ENCODE assay signal across 15 mouse cellular contexts in the genomic region with DNA sequence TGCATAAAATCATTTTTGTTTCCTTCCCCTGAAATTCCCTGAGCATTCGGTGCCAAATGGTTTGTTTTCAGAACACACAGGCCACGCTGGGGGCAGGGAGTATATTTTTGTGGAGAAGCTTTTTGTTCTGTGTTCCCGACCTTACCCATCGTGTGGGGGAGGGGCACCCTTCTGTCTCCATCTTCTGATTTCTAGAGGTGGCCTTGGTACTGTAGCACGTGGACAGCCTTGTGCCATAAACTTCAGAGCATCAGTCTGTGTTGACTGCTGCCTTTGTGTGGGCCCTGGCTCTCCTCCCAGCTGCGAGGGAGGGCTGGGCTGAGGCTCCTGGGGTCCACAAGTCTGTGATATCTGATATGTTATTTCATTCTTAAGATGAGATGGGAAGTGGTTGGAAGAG. TPM values are rescaled to one million over a fixed set of nuclear protein-coding genes. Genes with fewer than 3 reads are reported as not detected.
A peak's percentile ranks its signal among the peaks of the same experiment; 100 is the strongest.
DNase-seq lines count a peak whose midpoint lies in the region; ATAC-seq and TF ChIP-seq lines count a peak whose summit lies in the region.
"Had no signal": no experiment of that assay in that cellular context is flagged by ENCODE, and none has a peak within 500 bp of the region (broad histone marks: within the 10 kb centered on the region; RNA-seq: fewer than 3 reads in every experiment).

No protein-coding gene starts in this region.

- H3K4me3 ChIP-seq in embryonic facial prominence, embryonic 13.5 days, result no peak overlapping the region
- H3K4me3 ChIP-seq in embryonic facial prominence, embryonic 10.5 days, result no peak overlapping the region
- peak overlapping the region; percentile 19; the same call in 1 of the 2 replicates for H3K4me3 ChIP-seq in left cerebral cortex, adult 2 months
- H3K4me3 ChIP-seq: erythroblast, embryonic 14.5 days; heart, embryonic 12.5 days; liver, embryonic 12.5 days had no signal

- peaks cover 29% of the 10 kb centered on the region for H3K4me1 ChIP-seq in embryonic facial prominence, embryonic 13.5 days
- peaks cover 36% of the 10 kb centered on the region for H3K4me1 ChIP-seq in embryonic facial prominence, embryonic 10.5 days
- H3K4me1 ChIP-seq: liver, embryonic 12.5 days had no signal

- peaks cover 33% of the 10 kb centered on the region for H3K27me3 ChIP-seq in embryonic facial prominence, embryonic 13.5 days
- peaks cover 43% of the 10 kb centered on the region for H3K27me3 ChIP-seq in embryonic facial prominence, embryonic 10.5 days (replicated peaks; ENCODE audit: low read depth, poor library complexity, severe bottlenecking)

- no peak for ATAC-seq in embryonic facial prominence, embryonic 13.5 days (ENCODE audit: insufficient number of reproducible peaks, insufficient read depth, low FRiP score, low TSS enrichment, low read depth)
- no peak for ATAC-seq in activated CD4-positive, CD25-positive, alpha-beta regulatory T cell, adult 4 months
- ATAC-seq: liver, embryonic 12.5 days had no signal

- DNase-seq in embryonic facial prominence, embryonic 10.5 days (ENCODE audit: low spot score), result no peak
- peak in 1 of 2 experiments; percentile 34 for DNase-seq in left cerebral cortex, adult 2 months (ENCODE audit: extremely low spot score in 1 of 2, low spot score in 2 of 2)
- no peak for DNase-seq in left cerebral cortex, postnatal 14 days (ENCODE audit: low spot score in 2 of 2)
- peak; percentile 45 for DNase-seq in adrenal gland, postnatal 25 days
- DNase-seq in layer of hippocampus, adult 9-11 months, result peak; percentile 78
- no peak for DNase-seq in MN1 (ENCODE audit: low spot score)
- DNase-seq: B cell, adult 2 months; gastrocnemius, postnatal 25 days; heart, postnatal 4 days had no signal

- no peak overlapping the region for H3K9ac ChIP-seq in embryonic facial prominence, embryonic 13.5 days
- H3K9ac ChIP-seq: heart, embryonic 12.5 days; liver, embryonic 12.5 days had no signal

- no peak for TF ChIP-seq CTCF in left cerebral cortex, adult 2 months (IDR thresholded peaks at IDR 0.05)

- H3K4me2 ChIP-seq in embryonic facial prominence, embryonic 13.5 days, result peak overlapping the region; percentile 84; the same call in 1 of the 2 replicates
- H3K4me2 ChIP-seq: heart, embryonic 12.5 days; liver, embryonic 12.5 days had no signal

- intact Hi-C loops in left cerebral cortex, adult 2 months (cut with DNase I), result no loop called here
- intact Hi-C loops in left cerebral cortex, postnatal 14 days (cut with DNase I), result no loop called here

- no peak overlapping the region for H3K27ac ChIP-seq in embryonic facial prominence, embryonic 13.5 days
- no peak overlapping the region for H3K27ac ChIP-seq in embryonic facial prominence, embryonic 10.5 days (replicated peaks)
- H3K27ac ChIP-seq in left cerebral cortex, adult 2 months, result peak overlapping the region; percentile 53; the same call in 1 of the 2 replicates
- H3K27ac ChIP-seq: liver, embryonic 12.5 days had no signal

- no peaks in the 10 kb centered on the region for H3K9me3 ChIP-seq in embryonic facial prominence, embryonic 13.5 days
- no peaks in the 10 kb centered on the region for H3K9me3 ChIP-seq in embryonic facial prominence, embryonic 10.5 days
- H3K9me3 ChIP-seq: heart, embryonic 12.5 days; liver, embryonic 12.5 days had no signal

- H3K36me3 ChIP-seq in embryonic facial prominence, embryonic 13.5 days, result no peaks in the 10 kb centered on the region
- no peaks in the 10 kb centered on the region for H3K36me3 ChIP-seq in embryonic facial prominence, embryonic 10.5 days (replicated peaks)
- H3K36me3 ChIP-seq: heart, embryonic 12.5 days; liver, embryonic 12.5 days had no signal

- 58% methylated on average over 6 of the region's 6 CpGs for WGBS in embryonic facial prominence, embryonic 13.5 days
- 63% methylated on average over 6 of the region's 6 CpGs for WGBS in embryonic facial prominence, embryonic 10.5 days

RNA-seq across cellular contexts. Expression of gene Cldn11, which starts 2.4 kb away (rescaled TPM):
- polyA plus RNA-seq in embryonic facial prominence, embryonic 13.5 days (2015; fragmentation: Nextera tagmentation; extraction: Ambion mirVana), result 18.1 and 23.7 TPM in 2 replicates
- 11.2 and 19.4 TPM in 2 replicates for polyA plus RNA-seq in embryonic facial prominence, embryonic 10.5 days (2016; fragmentation: Nextera tagmentation; extraction: Ambion mirVana)
- 10 to 100 TPM; 73.8 to 75.7 TPM for total RNA-seq in left cerebral cortex, adult 2 months (2021)
- total RNA-seq in left cerebral cortex, postnatal 14 days (2021), result 100 to 1,000 TPM in 1 of 2 experiments, 10 to 100 TPM in 1; 80.3 to 138 TPM
- 6.6 and 9.4 TPM in 2 replicates for total RNA-seq in adrenal gland, postnatal 25 days (2021)
- not detected for polyA plus RNA-seq in activated CD4-positive, CD25-positive, alpha-beta regulatory T cell, adult 4 months (2017; shearing (Covaris generic))
- total RNA-seq: megakaryocyte, adult 5-6 weeks had no signal
- polyA plus RNA-seq: erythroblast, embryonic 14.5 days had no signal

RNA-seq across cellular contexts. Expression of gene Skil, which starts 57.2 kb away (rescaled TPM):
- 18.4 and 23.6 TPM in 2 replicates for polyA plus RNA-seq in embryonic facial prominence, embryonic 13.5 days (2015; fragmentation: Nextera tagmentation; extraction: Ambion mirVana)
- polyA plus RNA-seq in embryonic facial prominence, embryonic 10.5 days (2016; fragmentation: Nextera tagmentation; extraction: Ambion mirVana), result 32.5 and 33.6 TPM in 2 replicates
- total RNA-seq in left cerebral cortex, adult 2 months (2021), result 10 to 100 TPM; 65.8 to 68.1 TPM
- 10 to 100 TPM; 63.1 to 64.6 TPM for total RNA-seq in left cerebral cortex, postnatal 14 days (2021)
- 32.9 and 39.3 TPM in 2 replicates for total RNA-seq in adrenal gland, postnatal 25 days (2021)
- 10 to 100 TPM; 54.4 to 60.6 TPM for polyA plus RNA-seq in activated CD4-positive, CD25-positive, alpha-beta regulatory T cell, adult 4 months (2017; shearing (Covaris generic))

Comparison
In these comparisons a context has a peak if more than half of its experiments do, and no peak if none do; other contexts are left out.
1. DNase-seq: peak in adrenal gland, postnatal 25 days (single experiment) and layer of hippocampus, adult 9-11 months (single experiment); none in embryonic facial prominence, embryonic 10.5 days (single experiment), left cerebral cortex, postnatal 14 days (0 of 2) and MN1 (single experiment).